Mouse (Mus musculus): ENCODE results near the gene Naa16. TPM values are rescaled to one million over a fixed set of nuclear protein-coding genes. Genes with fewer than 3 reads are reported as not detected.

Naa16 gene
- polyA plus RNA-seq, 1 experiment from 2014 or later: 21.3 TPM

DNA sequence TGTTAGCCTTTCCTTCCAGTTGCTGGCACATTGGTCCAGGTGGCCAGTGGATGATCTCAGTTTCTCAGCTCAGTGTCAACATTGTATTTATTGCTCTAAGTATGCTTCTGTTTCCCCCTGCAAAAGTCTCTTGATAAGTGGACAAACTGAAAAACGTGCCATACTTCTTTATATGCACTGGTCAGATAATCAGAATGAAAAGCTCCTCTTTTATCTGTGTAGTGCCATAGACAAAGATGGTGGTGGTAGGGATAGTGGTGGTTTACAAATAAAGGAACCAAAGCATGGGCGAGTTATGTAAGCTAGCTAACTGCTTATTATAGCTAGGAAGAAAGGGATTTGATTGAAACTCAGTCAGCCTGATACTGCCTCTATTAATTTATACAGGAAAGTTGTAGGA lies 17.1 kb upstream of the Naa16 start:
- Histone ChIP-seq H3K36me3 (ENCODE audit: control insufficient read depth, insufficient read depth) (no peaks in the 10 kb centered on the region), H3K4me1 (ENCODE audit: control insufficient read depth, low read depth, low read length) (no peaks in the 10 kb centered on the region), H3K27me3 (ENCODE audit: control insufficient read depth, insufficient read depth, low read depth, low read length) (no peaks in the 10 kb centered on the region), H3K4me3 (ENCODE audit: low read depth, low read length) (no peak overlapping the region), H3K4me2 (ENCODE audit: low read depth, low read length) (no peak overlapping the region), H3K9ac (ENCODE audit: low read depth, low read length) (no peak overlapping the region), H3K9me3 (replicated peaks; ENCODE audit: control insufficient read depth, low read length) (no peaks in the 10 kb centered on the region), H3K27ac (ENCODE audit: low read length) (no peak overlapping the region)
- 41% methylated on average over 2 of the region's 2 CpGs for WGBS (ENCODE audit: insufficient replicate concordance)
- ATAC-seq (ENCODE audit: low read depth): no peak

GRCm38 (mm10) chr14:79397321-79398122 lies 6.9 kb upstream of the Naa16 start, which contains the start of gene Mtrf1:
Gene Mtrf1 (plus strand): TSS chr14:79397772.
- Histone ChIP-seq H3K4me3 (ENCODE audit: low read depth, low read length) (peak within 1 kb of the TSS; percentile 74), H3K27me3 (ENCODE audit: control insufficient read depth, insufficient read depth, low read depth, low read length) (no peaks in the 10 kb centered on the region), H3K36me3 (ENCODE audit: control insufficient read depth, insufficient read depth) (no peaks in the 10 kb centered on the region), H3K4me1 (ENCODE audit: control insufficient read depth, low read depth, low read length) (peaks cover 6% of the 10 kb centered on the region), H3K27ac (ENCODE audit: low read length) (peak within 1 kb of the TSS; percentile 90), H3K4me2 (ENCODE audit: low read depth, low read length) (peak within 1 kb of the TSS; percentile 79), H3K9me3 (replicated peaks; ENCODE audit: control insufficient read depth, low read length) (no peaks in the 10 kb centered on the region), H3K9ac (ENCODE audit: low read depth, low read length) (peak within 1 kb of the TSS; percentile 77)
- ATAC-seq (ENCODE audit: low read depth): peak; percentile 88
- 18% methylated on average over 23 of the region's 23 CpGs for WGBS (ENCODE audit: insufficient replicate concordance)

GRCm38 (mm10) chr14:79394564-79394963 lies 4.0 kb upstream of the Naa16 start:
- ATAC-seq (ENCODE audit: low read depth): no peak
- Histone ChIP-seq H3K27ac (ENCODE audit: low read length) (no peak overlapping the region), H3K9me3 (replicated peaks; ENCODE audit: control insufficient read depth, low read length) (no peaks in the 10 kb centered on the region), H3K9ac (ENCODE audit: low read depth, low read length) (no peak overlapping the region), H3K36me3 (ENCODE audit: control insufficient read depth, insufficient read depth) (no peaks in the 10 kb centered on the region), H3K4me3 (ENCODE audit: low read depth, low read length) (no peak overlapping the region), H3K27me3 (ENCODE audit: control insufficient read depth, insufficient read depth, low read depth, low read length) (no peaks in the 10 kb centered on the region), H3K4me2 (ENCODE audit: low read depth, low read length) (no peak overlapping the region), H3K4me1 (ENCODE audit: control insufficient read depth, low read depth, low read length) (peaks cover 17% of the 10 kb centered on the region)

GRCm38 (mm10) chr14:79393289-79393688 lies 2.7 kb upstream of the Naa16 start:
- no peak overlapping the region for H3K27ac ChIP-seq (ENCODE audit: low read length)
- no peak overlapping the region for H3K4me2 ChIP-seq (ENCODE audit: low read depth, low read length)
- WGBS (ENCODE audit: insufficient replicate concordance): 16% methylated on average over 1 of the region's 1 CpGs

DNA sequence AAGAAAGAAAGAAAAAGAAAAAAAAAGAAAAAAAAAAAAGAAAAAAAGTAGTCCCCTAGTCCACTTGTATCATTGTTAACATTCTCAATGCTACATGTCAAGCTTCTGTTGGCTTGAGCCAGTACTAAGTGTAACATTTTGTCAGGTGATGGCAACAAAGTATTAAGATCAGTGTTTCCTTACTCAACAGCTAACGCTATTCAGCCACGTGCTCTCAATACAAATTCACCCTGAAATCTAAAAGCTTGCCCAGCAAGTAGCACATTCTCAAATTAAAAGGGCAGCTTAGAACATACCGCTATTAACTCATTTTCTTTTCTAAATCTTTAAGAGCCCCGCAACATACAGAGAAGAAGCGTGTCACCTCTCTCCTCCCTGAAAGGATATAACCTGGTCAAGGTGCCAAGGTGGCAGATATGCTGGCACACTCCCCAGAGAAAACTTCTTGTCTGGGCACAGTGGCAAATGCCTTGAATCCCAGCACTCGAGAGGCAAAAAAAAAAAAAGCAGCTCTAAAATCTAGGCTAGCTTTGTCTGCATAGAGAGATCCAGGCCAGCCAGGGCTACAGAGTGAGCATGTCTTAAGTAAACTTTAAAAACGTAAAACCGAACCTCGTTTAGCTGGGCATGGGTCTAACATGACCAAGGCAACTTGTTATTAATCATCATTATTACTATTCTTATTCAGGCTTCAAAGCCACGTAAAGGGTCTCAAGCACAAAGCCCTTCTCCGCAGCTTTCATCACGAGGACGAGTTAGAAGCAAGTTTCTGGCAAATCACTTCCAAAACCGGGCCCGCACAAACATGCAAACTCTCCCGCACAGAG lies 927 bp downstream of the Naa16 start:
- H3K4me1 ChIP-seq (ENCODE audit: control insufficient read depth, low read depth, low read length): peaks cover 17% of the 10 kb centered on the region
- no peak for ATAC-seq (ENCODE audit: low read depth)
- no peaks in the 10 kb centered on the region; the same call in 1 of the 2 replicates for H3K36me3 ChIP-seq (ENCODE audit: control insufficient read depth, insufficient read depth)
- H3K27me3 ChIP-seq (ENCODE audit: control insufficient read depth, insufficient read depth, low read depth, low read length): no peaks in the 10 kb centered on the region
- H3K4me2 ChIP-seq (ENCODE audit: low read depth, low read length): peak overlapping the region; percentile 88
- H3K9ac ChIP-seq (ENCODE audit: low read depth, low read length): peak overlapping the region; percentile 94
- H3K27ac ChIP-seq (ENCODE audit: low read length): peak overlapping the region; percentile 98
- H3K9me3 ChIP-seq (replicated peaks; ENCODE audit: control insufficient read depth, low read length): no peaks in the 10 kb centered on the region
- peak overlapping the region; percentile 79 for H3K4me3 ChIP-seq (ENCODE audit: low read depth, low read length)
- WGBS (ENCODE audit: insufficient replicate concordance): 1% methylated on average over 16 of the region's 16 CpGs

More at GRCm38 (mm10) chr14:79393289-79393688, 2.7 kb upstream of the Naa16 start:
- Histone ChIP-seq H3K4me1 (ENCODE audit: control insufficient read depth, low read depth, low read length) (peaks cover 19% of the 10 kb centered on the region), H3K27me3 (ENCODE audit: control insufficient read depth, insufficient read depth, low read depth, low read length) (no peaks in the 10 kb centered on the region), H3K9ac (ENCODE audit: low read depth, low read length) (no peak overlapping the region), H3K9me3 (replicated peaks; ENCODE audit: control insufficient read depth, low read length) (no peaks in the 10 kb centered on the region), H3K4me3 (ENCODE audit: low read depth, low read length) (no peak overlapping the region), H3K36me3 (ENCODE audit: control insufficient read depth, insufficient read depth) (no peaks in the 10 kb centered on the region)
- ATAC-seq (ENCODE audit: low read depth): no peak

DNA sequence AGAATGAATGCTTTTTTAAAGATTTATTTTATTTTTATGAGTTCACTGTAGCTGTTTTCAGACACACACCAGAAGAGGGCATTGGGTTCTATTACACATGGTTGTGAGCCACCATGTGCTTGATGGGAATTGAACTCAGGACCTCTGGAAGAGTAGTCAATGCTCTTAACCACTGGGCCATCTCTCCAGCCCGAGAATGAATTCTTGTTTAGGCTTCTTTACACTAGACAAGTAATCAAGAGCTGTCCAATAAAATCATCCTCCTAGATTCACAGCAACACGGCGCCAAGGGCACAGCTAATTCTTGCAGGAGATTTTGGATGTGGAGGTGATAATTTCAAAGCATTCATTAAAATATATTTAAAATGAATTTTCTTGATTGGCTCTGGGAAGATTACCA lies 2.3 kb downstream of the Naa16 start:
- H3K4me3 ChIP-seq (ENCODE audit: low read depth, low read length): no peak overlapping the region

DNA sequence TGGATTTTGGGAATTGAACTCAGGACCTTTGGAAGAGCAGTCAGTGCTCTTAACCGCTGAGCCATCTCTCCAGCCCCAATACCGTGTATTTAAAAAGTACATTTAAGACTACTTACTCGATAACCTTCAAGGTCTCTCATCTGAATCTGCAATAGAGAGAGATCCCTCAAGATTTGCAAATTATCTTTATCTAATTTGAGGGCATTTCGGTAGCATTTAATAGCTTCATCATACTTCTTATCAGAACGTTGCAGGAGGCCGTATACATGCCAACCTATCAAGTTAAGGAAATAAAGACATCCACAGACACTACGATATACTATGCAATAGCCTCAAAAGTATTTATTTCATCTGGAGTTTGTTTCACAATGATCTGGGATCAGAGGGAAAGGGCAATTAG lies 7.5 kb downstream of the Naa16 start:
- no peaks in the 10 kb centered on the region for H3K9me3 ChIP-seq (replicated peaks; ENCODE audit: control insufficient read depth, low read length)
- H3K4me1 ChIP-seq (ENCODE audit: control insufficient read depth, low read depth, low read length): no peaks in the 10 kb centered on the region; the same call in 1 of the 2 replicates
- no peak overlapping the region for H3K4me2 ChIP-seq (ENCODE audit: low read depth, low read length)
- peak; percentile 77 for ATAC-seq (ENCODE audit: low read depth)
- no peaks in the 10 kb centered on the region for H3K27me3 ChIP-seq (ENCODE audit: control insufficient read depth, insufficient read depth, low read depth, low read length)
- H3K27ac ChIP-seq (ENCODE audit: low read length): no peak overlapping the region
- no peak overlapping the region for H3K4me3 ChIP-seq (ENCODE audit: low read depth, low read length)
- H3K36me3 ChIP-seq (ENCODE audit: control insufficient read depth, insufficient read depth): no peaks in the 10 kb centered on the region; the same call in 1 of the 2 replicates
- WGBS (ENCODE audit: insufficient replicate concordance): 52% methylated on average over 7 of the region's 7 CpGs
- H3K9ac ChIP-seq (ENCODE audit: low read depth, low read length): no peak overlapping the region

More for the DNA sequence above, 2.3 kb downstream of the Naa16 start:
- Histone ChIP-seq H3K9me3 (replicated peaks; ENCODE audit: control insufficient read depth, low read length) (no peaks in the 10 kb centered on the region), H3K9ac (ENCODE audit: low read depth, low read length) (no peak overlapping the region), H3K4me2 (ENCODE audit: low read depth, low read length) (peak overlapping the region; percentile 88; the same call in 1 of the 2 replicates), H3K4me1 (ENCODE audit: control insufficient read depth, low read depth, low read length) (peaks cover 17% of the 10 kb centered on the region), H3K27ac (ENCODE audit: low read length) (no peak overlapping the region), H3K36me3 (ENCODE audit: control insufficient read depth, insufficient read depth) (no peaks in the 10 kb centered on the region; the same call in 1 of the 2 replicates), H3K27me3 (ENCODE audit: control insufficient read depth, insufficient read depth, low read depth, low read length) (no peaks in the 10 kb centered on the region)
- 83% methylated on average over 3 of the region's 3 CpGs for WGBS (ENCODE audit: insufficient replicate concordance)
- ATAC-seq (ENCODE audit: low read depth): no peak

GRCm38 (mm10) chr14:79377041-79377440 lies 13.5 kb downstream of the Naa16 start:
- Histone ChIP-seq H3K9me3 (replicated peaks; ENCODE audit: control insufficient read depth, low read length) (no peaks in the 10 kb centered on the region), H3K4me1 (ENCODE audit: control insufficient read depth, low read depth, low read length) (no peaks in the 10 kb centered on the region), H3K36me3 (ENCODE audit: control insufficient read depth, insufficient read depth) (peaks cover 9% of the 10 kb centered on the region), H3K9ac (ENCODE audit: low read depth, low read length) (no peak overlapping the region), H3K27me3 (ENCODE audit: control insufficient read depth, insufficient read depth, low read depth, low read length) (no peaks in the 10 kb centered on the region), H3K4me2 (ENCODE audit: low read depth, low read length) (no peak overlapping the region), H3K27ac (ENCODE audit: low read length) (no peak overlapping the region), H3K4me3 (ENCODE audit: low read depth, low read length) (no peak overlapping the region)
- ATAC-seq (ENCODE audit: low read depth): no peak

DNA sequence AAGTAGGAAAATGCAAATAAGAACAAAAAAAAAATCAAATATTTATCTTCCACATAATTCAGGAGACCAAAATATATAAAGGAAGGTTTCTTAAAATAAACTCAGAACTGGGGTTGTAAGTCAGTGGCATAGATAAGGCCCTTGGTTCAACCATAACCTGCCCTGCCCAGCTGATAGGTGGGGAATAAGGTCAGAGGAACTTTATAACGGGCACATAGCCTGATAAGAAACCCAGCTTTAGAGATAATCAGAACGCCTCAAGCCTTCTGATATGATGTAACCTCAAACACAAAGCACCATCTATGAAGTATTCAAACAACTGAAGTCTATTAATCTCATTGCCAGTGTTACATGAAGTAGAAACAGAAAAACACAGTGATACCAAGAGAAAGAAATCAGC lies 32.5 kb downstream of the Naa16 start:
- 16% methylated on average over 2 of the region's 2 CpGs for WGBS (ENCODE audit: insufficient replicate concordance)
- ATAC-seq (ENCODE audit: low read depth): peak; percentile 87
- Histone ChIP-seq H3K27ac (ENCODE audit: low read length) (no peak overlapping the region), H3K27me3 (ENCODE audit: control insufficient read depth, insufficient read depth, low read depth, low read length) (no peaks in the 10 kb centered on the region), H3K4me1 (ENCODE audit: control insufficient read depth, low read depth, low read length) (peaks cover 9% of the 10 kb centered on the region), H3K9ac (ENCODE audit: low read depth, low read length) (no peak overlapping the region), H3K36me3 (ENCODE audit: control insufficient read depth, insufficient read depth) (peaks cover 24% of the 10 kb centered on the region), H3K4me2 (ENCODE audit: low read depth, low read length) (no peak overlapping the region), H3K4me3 (ENCODE audit: low read depth, low read length) (no peak overlapping the region), H3K9me3 (replicated peaks; ENCODE audit: control insufficient read depth, low read length) (no peaks in the 10 kb centered on the region)
